Mouse (Mus musculus) kidney, adult 2 months (tissue): ENCODE measurements at regions not wholly inside any gene's neighbourhood (a gene's known extent, or its start where the extent isn't known, plus 50 kb on each side); places are given as distances from the start of the nearest gene placed in this dataset.

Source experiments
- CTCF ChIP-seq: fragments of 200-500 bp; conservative IDR thresholded peaks from 2 replicates; pipeline ENCODE4 v1.5.1; 2011; ENCODE audit warnings: low read depth, mild to moderate bottlenecking, control low read depth, low read length, moderate library complexity, mixed read lengths; ENCODE audit not compliant: insufficient read depth, insufficient read length
- POLR2A ChIP-seq: fragments of 200-500 bp; IDR thresholded peaks from one replicate; pipeline ENCODE4 v1.6.1; 2011; ENCODE audit warnings: low read depth, low read length, control low read depth

DNA sequence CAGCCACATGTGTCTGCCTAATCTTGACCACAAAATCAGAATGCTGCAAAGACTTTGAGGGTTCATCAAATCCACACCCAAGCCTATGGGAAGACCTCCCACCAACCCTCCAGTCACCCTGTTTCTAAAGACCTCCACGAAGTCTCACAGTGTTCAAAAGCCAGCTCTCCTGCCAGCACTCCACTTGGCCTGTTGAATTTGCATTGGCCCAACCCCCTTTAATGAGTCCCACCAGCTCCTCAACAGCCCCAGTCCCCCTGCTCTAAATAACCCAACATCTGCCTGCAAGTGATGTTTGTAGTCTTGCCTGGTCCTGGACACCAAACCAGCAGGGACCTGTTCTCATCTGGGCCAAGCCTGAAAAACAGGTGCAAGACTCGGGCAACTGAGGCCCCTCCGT lies 106.6 kb upstream of the Nt5e start:
- TF ChIP-seq CTCF = no peak
- TF ChIP-seq POLR2A = no peak
